Mouse (Mus musculus): ENCODE results near the gene Ccng1. TPM values are rescaled to one million over a fixed set of nuclear protein-coding genes. Genes with fewer than 3 reads are reported as not detected.

Gene Ccng1
- polyA plus RNA-seq, 1 experiment from 2014 or later, result 16.9 TPM

Other genes with a start within 250 kb of the Ccng1 start
- 49.4 and 53.1 TPM in 2 replicates for gene Mat2b, start 60.1 kb downstream of the Ccng1 start, polyA plus RNA-seq (2015; fragmentation: Nextera tagmentation; extraction: Ambion mirVana)
- 45.2 and 53.3 TPM in 2 replicates for gene Hmmr, start 21.9 kb downstream of the Ccng1 start, polyA plus RNA-seq (2015; fragmentation: Nextera tagmentation; extraction: Ambion mirVana)
- 63.3 and 68.0 TPM in 2 replicates for gene Nudcd2, start 21.6 kb downstream of the Ccng1 start, polyA plus RNA-seq (2015; fragmentation: Nextera tagmentation; extraction: Ambion mirVana)